Mouse (Mus musculus) cerebellum, adult (tissue): ENCODE measurements around the gene Tubal3.

Source experiments
- ATAC-seq: cut with Nextera tagmentation; 2 replicates; pipeline ENCODE4 v1.9.2; 2017; ENCODE audit warnings: mild to moderate bottlenecking, moderate library complexity, mixed read lengths; ENCODE audit not compliant: insufficient number of reproducible peaks, low FRiP score, low TSS enrichment

Tubal3 gene

DNA sequence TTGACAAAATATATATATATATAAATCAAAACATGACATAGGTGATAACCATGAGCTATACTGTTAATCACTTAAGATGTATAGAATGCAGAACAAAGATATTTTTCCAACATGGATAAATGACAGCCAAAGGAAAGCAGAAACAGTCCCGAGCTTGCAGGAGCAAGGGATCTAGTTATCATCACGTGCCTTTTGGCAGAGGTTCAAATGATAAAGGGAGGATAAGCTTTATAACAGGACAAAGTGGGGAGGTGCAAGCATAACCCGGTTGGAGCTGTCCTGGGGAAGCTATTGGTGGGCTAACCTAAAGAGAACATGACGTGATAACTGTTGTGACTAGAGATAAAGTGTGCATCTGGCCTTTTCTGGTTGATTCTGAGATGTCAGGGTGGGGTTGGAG lies 4.6 kb upstream of the Tubal3 start:
- ATAC-seq = no peak

DNA sequence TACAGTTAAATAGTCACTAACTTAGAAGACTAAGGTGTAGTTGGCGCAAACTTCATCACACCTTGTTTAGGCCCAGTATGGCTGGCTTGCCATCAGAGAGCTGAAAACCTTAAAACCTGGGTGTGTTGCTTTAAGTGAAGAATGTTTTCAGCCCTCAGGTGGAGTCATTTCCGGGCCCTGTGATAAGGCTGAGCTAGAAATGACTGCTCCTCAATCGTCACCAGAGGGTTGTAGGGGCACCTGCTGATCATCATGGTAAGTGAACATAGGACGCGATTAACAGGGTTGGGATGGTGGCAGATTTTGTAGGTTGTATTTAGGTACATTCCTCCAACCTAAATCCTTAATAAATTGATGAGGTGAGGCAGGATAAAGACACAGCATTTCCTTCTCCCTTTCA lies 6.4 kb downstream of the Tubal3 start:
- no peak for ATAC-seq

DNA sequence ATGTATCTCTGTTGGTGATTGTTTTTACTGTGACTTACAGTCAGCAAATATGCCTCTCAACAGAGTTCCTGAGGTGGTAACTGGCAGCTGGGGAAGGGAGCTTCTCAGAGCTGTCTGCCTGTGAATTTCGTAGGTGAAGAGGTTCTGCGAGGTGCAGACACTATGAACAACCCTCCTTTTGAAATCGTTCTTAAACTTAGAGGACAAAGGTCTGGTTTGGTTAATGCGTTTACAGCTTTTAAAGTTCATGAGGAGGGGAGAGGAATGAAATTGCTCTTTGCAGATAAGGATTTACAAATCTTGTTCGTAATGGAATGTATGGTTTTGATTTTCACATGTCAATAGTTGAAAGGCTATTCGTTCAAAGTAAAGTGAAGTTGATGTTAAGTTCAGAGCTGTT lies 7.6 kb downstream of the Tubal3 start:
- no peak for ATAC-seq

DNA sequence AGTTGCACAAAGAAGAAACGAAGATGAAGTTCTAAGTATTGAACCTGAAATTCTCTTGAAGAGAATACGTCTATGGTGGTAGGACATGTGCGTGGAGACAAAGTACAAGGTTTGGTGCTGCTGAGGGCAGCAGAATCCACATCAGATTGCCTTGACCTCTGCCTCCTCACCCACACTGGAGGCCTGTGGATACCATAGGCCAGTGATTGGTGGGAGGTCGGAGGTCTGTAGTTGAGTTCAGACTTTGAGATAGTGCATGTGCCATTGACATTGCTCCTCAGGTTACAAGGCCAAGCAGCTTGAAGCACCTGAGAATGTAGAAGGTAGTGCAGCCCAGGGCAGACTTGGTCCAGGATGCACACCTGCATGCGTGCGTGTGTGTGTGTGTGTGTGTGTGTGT lies 8.0 kb downstream of the Tubal3 start:
- ATAC-seq = no peak

DNA sequence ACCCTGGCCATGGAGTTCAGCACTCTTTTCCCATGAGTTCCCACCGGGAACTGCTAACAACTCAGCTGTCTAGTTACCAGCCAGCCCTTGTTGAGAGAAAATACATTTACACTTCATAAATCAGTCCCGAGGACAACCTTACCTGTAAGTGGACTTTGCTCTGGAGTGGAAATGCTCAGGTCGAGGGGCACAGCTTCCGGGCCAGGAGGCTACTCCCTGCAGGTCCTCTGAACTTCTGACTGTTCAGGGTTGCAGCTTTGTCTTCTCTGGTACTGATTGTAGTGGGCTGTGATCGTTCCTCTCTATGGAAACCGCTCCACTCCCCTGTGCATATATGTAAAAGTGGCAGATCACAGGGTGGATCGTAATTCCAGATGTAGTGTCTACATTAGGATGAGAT lies 26.6 kb downstream of the Tubal3 start:
- ATAC-seq = no peak

DNA sequence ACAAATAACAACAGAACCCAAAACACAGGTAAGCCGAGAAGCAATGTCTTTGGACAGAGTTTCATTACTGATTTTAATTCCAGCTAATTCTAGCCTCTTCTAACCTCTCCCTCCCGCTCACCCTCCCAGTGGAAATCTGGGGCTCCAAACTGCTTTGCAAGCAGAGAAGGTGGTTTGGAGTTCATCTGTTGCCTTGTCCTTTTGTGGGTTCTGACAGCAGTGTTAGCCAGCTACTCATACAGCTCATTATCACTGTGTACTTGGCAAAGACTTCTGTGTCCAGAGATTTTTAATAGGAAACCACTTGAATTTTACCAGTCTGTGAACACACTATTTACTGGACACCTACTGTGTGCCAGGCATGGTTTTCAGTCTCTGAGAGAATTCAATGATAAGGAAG lies 27.2 kb downstream of the Tubal3 start, which contains the start of gene Ucn3:
Gene Ucn3, minus strand, starts transcription at position 101 of the 400 bp plus-strand sequence.
- no peak for ATAC-seq

GRCm38 (mm10) chr13:3947267-3947666 lies 29.2 kb downstream of the Tubal3 start:
- no peak for ATAC-seq

DNA sequence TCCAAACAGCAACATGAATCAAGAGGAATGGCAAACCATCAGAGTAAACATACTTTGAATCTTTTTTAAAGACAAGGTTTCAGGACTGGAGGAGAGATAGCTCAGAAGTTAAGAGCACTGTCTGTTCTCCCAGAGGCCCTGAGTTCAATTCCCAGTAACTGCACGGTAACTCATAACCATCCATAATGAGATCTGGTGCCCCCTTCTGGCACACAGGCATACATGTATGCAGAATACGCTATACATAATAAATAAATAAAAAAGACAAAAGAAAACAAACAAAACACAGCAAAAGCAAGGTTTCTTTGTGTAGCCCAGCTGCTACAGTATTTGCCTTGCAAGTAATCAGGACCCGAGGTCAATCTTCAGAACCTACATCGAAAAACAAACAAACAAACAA lies 31.4 kb downstream of the Tubal3 start:
- ATAC-seq = no peak

DNA sequence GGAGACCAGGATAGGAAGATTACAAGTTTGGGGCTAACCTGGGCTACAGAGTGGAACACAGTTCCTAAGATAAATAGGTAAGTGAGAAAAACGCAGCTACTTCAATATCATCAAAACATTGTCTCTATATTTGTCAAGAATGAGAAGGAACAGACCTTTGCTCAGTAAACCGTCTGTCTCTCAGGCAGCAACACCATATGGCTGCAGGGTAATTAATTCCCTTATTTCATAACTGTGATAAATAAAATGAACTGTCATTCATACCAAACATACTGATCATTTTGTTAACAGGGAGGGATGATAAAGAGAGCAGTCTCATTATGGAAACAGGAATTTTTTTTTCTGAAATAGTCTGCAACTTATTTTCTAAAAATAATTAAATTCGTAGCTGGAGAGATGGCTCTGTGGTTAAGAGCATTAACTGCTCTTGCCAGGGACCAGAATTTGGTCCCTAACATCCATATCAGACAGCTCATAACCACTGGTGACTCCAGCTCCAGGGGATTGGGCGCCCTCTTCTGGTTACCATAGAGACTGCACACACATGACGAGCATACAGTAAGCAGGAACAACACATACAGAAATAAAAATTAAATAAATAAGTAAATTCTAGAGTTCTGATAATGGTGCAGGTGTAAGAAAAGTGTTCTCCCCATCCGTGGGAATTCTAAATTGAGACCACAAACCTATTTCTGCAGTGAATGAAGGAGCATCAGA lies 33.3 kb downstream of the Tubal3 start:
- no peak for ATAC-seq

GRCm38 (mm10) chr13:3968849-3969248 lies 50.8 kb downstream of the Tubal3 start:
- ATAC-seq = no peak
